Mouse (Mus musculus) embryonic stem cell, embryonic (primary cell): Measurements from ENCODE around the gene Ndnf.

Experiments used
- CTCF ChIA-PET, 4 experiments: fragments of 300-600 bp in 2 of 4; fragments of 350-600 bp in 2 of 4; sonication (Branson Sonifier 250); formaldehyde crosslinking; loops; one replicate each; lab custom pipeline; 2022; ENCODE audit warnings: inconsistent platforms in 2 of 4; lab: Charles Lee
- POLR2A ChIA-PET, 4 experiments: fragments of 300-600 bp in 2 of 4; fragments of 350-600 bp in 2 of 4; sonication (Branson Sonifier 250); formaldehyde crosslinking; loops; one replicate each; lab custom pipeline; 2022; ENCODE audit warnings: antibody characterized with exemption in 4 of 4, inconsistent platforms in 1 of 4; lab: Charles Lee

Gene Ndnf

GRCm38 (mm10) chr6:65671451-65671850 is at the start of gene Ndnf:
Gene Ndnf (plus strand): TSS chr6:65671590.
- POLR2A ChIA-PET: interaction anchor here in 3 of 4 experiments (0.6 to 1.5 kb wide), 9 partner anchors 13 to 864 kb away, joined by 3 to 6 read pairs (median 3); partner anchors contain the start of genes Mad2l1 (in 1 of the 3) and Prdm5 (in 1 of the 3)
- CTCF ChIA-PET: interaction anchor here in 2 of 4 experiments (0.5 kb wide), 2 partner anchors 55 to 810 kb away, joined by 3 to 4 read pairs; no protein-coding TSS in a partner anchor

GRCm38 (mm10) chr6:65623016-65623715 is 48.2 kb upstream of the Ndnf start:
- CTCF ChIA-PET: no interaction called here
- POLR2A ChIA-PET: no interaction called here

GRCm38 (mm10) chr6:65630578-65630977 is 40.8 kb upstream of the Ndnf start:
- ChIA-PET POLR2A (interaction anchor here in 1 of 4 experiments (1.5 kb wide), 1 partner anchor 9 kb away, joined by 3 read pairs; no protein-coding TSS in a partner anchor), CTCF (no interaction called here)

GRCm38 (mm10) chr6:65632184-65632583 is 39.2 kb upstream of the Ndnf start:
- ChIA-PET CTCF (no interaction called here), POLR2A (no interaction called here)

GRCm38 (mm10) chr6:65642431-65642830 is 29.0 kb upstream of the Ndnf start:
- ChIA-PET POLR2A (interaction anchor here in 1 of 4 experiments (0.6 kb wide), 1 partner anchor 892 kb away, joined by 3 read pairs; no protein-coding TSS in a partner anchor), CTCF (no interaction called here)

- ChIA-PET POLR2A (no interaction called here), CTCF (no interaction called here)
These were observed 27.3 kb upstream of the Ndnf start for GRCm38 (mm10) chr6:65644110-65644509.

- ChIA-PET POLR2A (interaction anchor here in 2 of 4 experiments (0.6 kb wide), 2 partner anchors 99 to 783 kb away, joined by 3 read pairs; no protein-coding TSS in a partner anchor), CTCF (no interaction called here)
These were observed 25.0 kb upstream of the Ndnf start for GRCm38 (mm10) chr6:65646408-65646807.

GRCm38 (mm10) chr6:65647731-65648130 is 23.7 kb upstream of the Ndnf start:
- ChIA-PET POLR2A (no interaction called here), CTCF (no interaction called here)

GRCm38 (mm10) chr6:65651376-65651775 is 20.0 kb upstream of the Ndnf start:
- POLR2A ChIA-PET: no interaction called here
- CTCF ChIA-PET: no interaction called here

- POLR2A ChIA-PET: interaction anchor here in 1 of 4 experiments (1.5 kb wide), 1 partner anchor 21 kb away, joined by 3 read pairs; no protein-coding TSS in a partner anchor
- CTCF ChIA-PET: interaction anchor here in 2 of 4 experiments (0.6 kb wide), 2 partner anchors 237 to 695 kb away, joined by 3 read pairs; no protein-coding TSS in a partner anchor
These were observed 10.1 kb upstream of the Ndnf start for GRCm38 (mm10) chr6:65661272-65661671.

GRCm38 (mm10) chr6:65662050-65662449 is 9.3 kb upstream of the Ndnf start:
- ChIA-PET POLR2A (interaction anchor here in 1 of 4 experiments (1.5 kb wide), 1 partner anchor 21 kb away, joined by 3 read pairs; no protein-coding TSS in a partner anchor), CTCF (no interaction called here)

- POLR2A ChIA-PET: interaction anchor here in 1 of 4 experiments (0.6 kb wide), 1 partner anchor 673 kb away, joined by 3 read pairs; no protein-coding TSS in a partner anchor
- CTCF ChIA-PET: no interaction called here
These were observed 7.4 kb upstream of the Ndnf start for GRCm38 (mm10) chr6:65663990-65664389.

- ChIA-PET POLR2A (no interaction called here), CTCF (no interaction called here)
These were observed 5.1 kb upstream of the Ndnf start for GRCm38 (mm10) chr6:65666295-65666694.

GRCm38 (mm10) chr6:65669971-65670370 is 1.4 kb upstream of the Ndnf start:
- ChIA-PET CTCF (no interaction called here), POLR2A (no interaction called here)

GRCm38 (mm10) chr6:65670981-65671411 is 394 bp upstream of the Ndnf start:
- POLR2A ChIA-PET: interaction anchor here in 3 of 4 experiments (0.5 to 1.5 kb wide), 9 partner anchors 74 to 864 kb away, joined by 3 to 6 read pairs (median 3); partner anchors contain the start of genes Mad2l1 (in 1 of the 3) and Prdm5 (in 1 of the 3)
- CTCF ChIA-PET: interaction anchor here in 1 of 4 experiments (0.5 kb wide), 1 partner anchor 810 kb away, joined by 3 read pairs; no protein-coding TSS in a partner anchor

GRCm38 (mm10) chr6:65672131-65673031 is 991 bp downstream of the Ndnf start:
- ChIA-PET POLR2A (interaction anchor here in 3 of 4 experiments (0.6 to 1.5 kb wide), 8 partner anchors 12 to 832 kb away, joined by 3 to 6 read pairs (median 3); partner anchors contain the start of gene Prdm5 (in 1 of the 3)), CTCF (interaction anchor here in 3 of 4 experiments (0.5 to 0.9 kb wide), 3 partner anchors 56 to 1486 kb away, joined by 3 to 4 read pairs (median 4); no protein-coding TSS in a partner anchor)

GRCm38 (mm10) chr6:65693938-65694337 is 22.5 kb downstream of the Ndnf start:
- CTCF ChIA-PET: no interaction called here
- POLR2A ChIA-PET: no interaction called here

GRCm38 (mm10) chr6:65720676-65721075 is 49.3 kb downstream of the Ndnf start:
- ChIA-PET CTCF (no interaction called here), POLR2A (no interaction called here)

- ChIA-PET POLR2A (no interaction called here), CTCF (no interaction called here)
These were observed 54.3 kb downstream of the Ndnf start for GRCm38 (mm10) chr6:65725677-65726076.
